Mouse (Mus musculus) heart, embryonic 12.5 days (tissue): ENCODE measurements around the gene Serpinb6b. TPM values are rescaled to one million over a fixed set of nuclear protein-coding genes. Genes with fewer than 3 reads are reported as not detected.
A peak's percentile ranks its signal among the peaks of the same experiment; 100 is the strongest.

ENCODE experiments used
- ATAC-seq: fragments of 200-750 bp; cut with Nextera tagmentation; 2 replicates; pipeline ENCODE4 v1.8.0; 2017; ENCODE audit warnings: moderate TSS enrichment, moderate library complexity; ENCODE audit not compliant: insufficient number of reproducible peaks, low FRiP score
- H3K27ac ChIP-seq: fragments of 300-500 bp; sonication (generic); 2 replicates; pipeline ENCODE4 v1.5.1; 2016; ENCODE audit warnings: mild to moderate bottlenecking, moderate library complexity; ENCODE audit not compliant: poor library complexity, severe bottlenecking
- H3K27me3 ChIP-seq: fragments of 300-500 bp; sonication (generic); replicated peaks from 2 replicates; pipeline ENCODE4 v1.6.1; 2016; ENCODE audit warnings: mild to moderate bottlenecking, moderate library complexity
- H3K36me3 ChIP-seq: fragments of 300-500 bp; sonication (generic); 2 replicates; pipeline ENCODE4 v1.6.1; 2016; ENCODE audit warnings: mild to moderate bottlenecking, moderate library complexity
- H3K4me1 ChIP-seq: fragments of 300-500 bp; sonication (generic); replicated peaks from 2 replicates; pipeline ENCODE4 v1.6.1; 2016; ENCODE audit warnings: mild to moderate bottlenecking
- H3K4me2 ChIP-seq: fragments of 300-500 bp; sonication (generic); 2 replicates; pipeline ENCODE4 v1.6.1; 2016; ENCODE audit warnings: mild to moderate bottlenecking, moderate library complexity
- H3K4me3 ChIP-seq: fragments of 300-500 bp; sonication (generic); 2 replicates; pipeline ENCODE4 v1.5.1; 2016; ENCODE audit warnings: mild to moderate bottlenecking
- H3K9ac ChIP-seq: fragments of 300-500 bp; sonication (generic); 2 replicates; pipeline ENCODE4 v1.6.1; 2016; ENCODE audit warnings: mild to moderate bottlenecking, moderate library complexity
- H3K9me3 ChIP-seq: fragments of 300-500 bp; sonication (generic); replicated peaks from 2 replicates; pipeline ENCODE4 v1.6.1; 2016; ENCODE audit warnings: mild to moderate bottlenecking, moderate library complexity
- WGBS: fragments of 180-500 bp; shearing (Covaris S2); methylation state at CpG from one replicate; pipeline ENCODE4 v1.1.7; 2016; 5-methylcytosine and 5-hydroxymethylcytosine counted together
- polyA plus RNA-seq: library from polyadenylated mRNA; unstranded; fragments of >200 nt; fragmentation: Nextera tagmentation; extraction: Ambion mirVana; gene quantifications from 2 replicates; pipeline ENCODE4 v1.2.1, GENCODE M21; 2016

Serpinb6b gene
- polyA plus RNA-seq, 1 experiment from 2014 or later, result 16.9 TPM

DNA sequence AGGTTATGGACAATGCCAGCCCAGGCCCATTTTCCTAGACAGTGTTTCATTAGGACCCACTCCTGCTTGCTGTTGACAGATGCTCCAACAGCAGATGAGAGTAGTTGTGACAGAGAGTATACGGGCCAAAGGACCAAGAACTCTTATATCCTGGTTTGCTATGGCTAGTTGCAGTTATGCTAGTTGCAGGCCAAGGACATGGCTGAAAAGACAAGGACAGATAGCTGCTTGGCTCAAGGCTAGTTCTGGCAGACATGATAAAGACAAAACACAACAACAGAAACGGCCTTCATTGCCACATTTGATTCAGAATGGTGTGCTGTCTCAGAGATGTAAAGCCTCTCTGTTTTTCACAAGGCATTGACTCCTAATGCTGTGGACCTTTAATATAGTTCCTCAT lies 10.7 kb downstream of the Serpinb6b start:
- Histone ChIP-seq H3K9me3 (no peaks in the 10 kb centered on the region), H3K27me3 (no peaks in the 10 kb centered on the region), H3K4me2 (no peak overlapping the region), H3K4me1 (peaks cover 7% of the 10 kb centered on the region), H3K36me3 (peaks cover 5% of the 10 kb centered on the region), H3K27ac (no peak overlapping the region), H3K4me3 (no peak overlapping the region), H3K9ac (no peak overlapping the region)
- WGBS, result 30% methylated on average over 2 of the region's 2 CpGs
- no peak for ATAC-seq

DNA sequence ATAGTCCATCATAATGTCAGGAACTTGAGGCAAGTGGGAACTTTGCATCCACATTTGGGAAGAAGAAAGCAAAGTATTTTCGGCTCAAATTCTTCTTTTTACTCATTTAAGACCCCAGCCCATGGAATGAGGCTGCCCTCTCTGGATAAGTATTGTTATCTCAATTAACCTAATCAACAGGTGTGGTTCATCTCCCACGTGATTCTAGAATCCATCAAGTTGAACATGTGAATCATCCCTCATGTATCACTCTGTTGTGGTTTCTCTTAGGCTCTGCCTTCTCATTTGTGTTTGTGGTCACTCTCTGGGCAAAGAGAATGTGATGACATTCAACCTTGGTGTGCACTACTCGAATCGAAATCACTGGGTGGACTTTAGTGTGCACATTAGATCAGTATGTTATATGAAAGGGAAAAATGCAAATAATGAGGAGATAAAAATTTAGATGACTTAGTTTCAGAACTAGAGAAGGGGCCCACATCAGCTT lies 17.6 kb downstream of the Serpinb6b start:
- Histone ChIP-seq H3K27ac (no peak overlapping the region), H3K4me1 (no peaks in the 10 kb centered on the region), H3K9ac (no peak overlapping the region), H3K36me3 (no peaks in the 10 kb centered on the region), H3K4me3 (no peak overlapping the region), H3K4me2 (no peak overlapping the region), H3K27me3 (no peaks in the 10 kb centered on the region), H3K9me3 (no peaks in the 10 kb centered on the region)
- 76% methylated on average over 4 of the region's 4 CpGs for WGBS
- no peak for ATAC-seq

DNA sequence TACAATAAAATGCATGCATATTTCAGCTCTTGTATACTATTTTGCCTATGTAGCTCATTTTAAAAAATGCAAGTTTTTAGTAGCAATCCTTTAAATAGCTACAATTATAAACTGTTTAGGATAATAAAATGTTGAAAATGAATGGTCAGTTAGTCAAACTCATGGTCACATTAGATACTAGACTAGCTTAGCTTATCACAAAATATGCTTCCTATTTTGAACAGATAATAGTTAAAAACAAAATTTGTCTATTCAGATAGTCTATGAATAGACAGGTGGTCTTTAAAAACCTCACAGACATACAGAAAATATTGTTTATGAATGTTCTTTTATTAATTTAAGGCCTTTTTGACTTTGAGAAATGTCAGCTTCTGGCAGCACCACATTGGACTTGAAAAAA lies 21.2 kb downstream of the Serpinb6b start:
- no peak overlapping the region for H3K4me2 ChIP-seq
- H3K4me1 ChIP-seq, result no peaks in the 10 kb centered on the region
- H3K9me3 ChIP-seq, result no peaks in the 10 kb centered on the region
- H3K9ac ChIP-seq, result no peak overlapping the region
- H3K27ac ChIP-seq, result no peak overlapping the region
- H3K36me3 ChIP-seq, result no peaks in the 10 kb centered on the region
- no peak for ATAC-seq
- H3K4me3 ChIP-seq, result no peak overlapping the region
- no peaks in the 10 kb centered on the region for H3K27me3 ChIP-seq

DNA sequence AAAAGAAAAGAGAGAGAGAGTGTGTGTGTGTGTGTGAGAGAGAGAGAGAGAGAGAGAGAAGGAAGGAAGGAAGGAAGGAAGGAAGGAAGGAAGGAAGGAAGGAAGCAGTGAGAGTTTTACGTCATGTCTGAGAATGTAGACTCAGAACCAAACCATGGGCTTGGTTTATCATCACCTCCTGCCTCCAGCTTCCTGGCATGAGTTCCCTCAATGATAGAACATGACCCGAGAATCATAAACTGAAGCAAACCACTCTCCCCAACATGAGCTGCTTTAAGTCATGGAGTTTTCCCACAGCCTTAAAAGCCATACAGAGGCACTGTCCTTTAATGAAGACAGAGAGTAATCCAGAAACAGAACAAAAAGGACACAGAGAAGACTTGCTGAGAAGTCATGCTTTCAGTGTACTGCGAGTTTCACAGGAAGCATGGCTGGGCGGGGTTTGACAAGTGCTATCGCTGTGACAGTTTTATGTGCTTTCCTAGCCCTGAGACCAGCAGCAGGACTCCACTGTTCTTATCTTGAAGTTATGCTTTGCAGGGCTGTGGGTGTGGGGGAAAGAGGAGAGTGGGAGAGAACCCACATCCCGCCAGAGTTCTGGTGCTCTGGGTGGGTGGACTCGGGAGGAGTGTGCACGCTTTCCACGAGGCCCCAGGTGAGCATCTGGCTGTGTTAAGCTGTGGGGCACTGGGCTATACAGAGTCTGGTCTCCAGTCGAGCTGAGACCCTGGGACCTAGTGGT lies 28.3 kb downstream of the Serpinb6b start:
- no peaks in the 10 kb centered on the region for H3K27me3 ChIP-seq
- peak; percentile 83 for ATAC-seq
- no peak overlapping the region for H3K4me3 ChIP-seq
- peaks cover 2% of the 10 kb centered on the region; the same call in 1 of the 2 replicates for H3K9me3 ChIP-seq
- peaks cover 14% of the 10 kb centered on the region for H3K4me1 ChIP-seq
- WGBS, result 42% methylated on average over 10 of the region's 10 CpGs
- H3K27ac ChIP-seq, result peak overlapping the region; percentile 47
- no peak overlapping the region for H3K9ac ChIP-seq
- H3K4me2 ChIP-seq, result peak overlapping the region; percentile 42
- H3K36me3 ChIP-seq, result no peaks in the 10 kb centered on the region

DNA sequence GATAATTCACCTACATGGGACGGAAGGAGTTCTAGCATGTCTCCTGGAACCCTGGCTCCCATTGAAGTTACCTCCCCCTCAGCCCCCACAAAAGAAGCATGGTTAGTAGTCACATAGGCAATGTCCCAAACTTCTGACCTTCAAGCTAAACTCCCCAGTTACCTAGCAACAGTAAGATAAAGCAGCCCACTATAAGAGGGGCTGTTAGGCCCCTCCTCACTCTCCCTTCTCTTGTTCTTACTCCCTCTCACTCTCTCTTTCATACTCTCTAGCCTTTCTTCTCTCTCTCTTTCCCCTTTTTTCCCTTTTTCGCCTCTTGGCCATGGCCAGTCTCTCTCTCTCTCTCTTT lies 28.9 kb downstream of the Serpinb6b start:
- WGBS, result 71% methylated on average over 2 of the region's 2 CpGs
- peak overlapping the region; percentile 47 for H3K27ac ChIP-seq
- peak overlapping the region; percentile 42 for H3K4me2 ChIP-seq

DNA sequence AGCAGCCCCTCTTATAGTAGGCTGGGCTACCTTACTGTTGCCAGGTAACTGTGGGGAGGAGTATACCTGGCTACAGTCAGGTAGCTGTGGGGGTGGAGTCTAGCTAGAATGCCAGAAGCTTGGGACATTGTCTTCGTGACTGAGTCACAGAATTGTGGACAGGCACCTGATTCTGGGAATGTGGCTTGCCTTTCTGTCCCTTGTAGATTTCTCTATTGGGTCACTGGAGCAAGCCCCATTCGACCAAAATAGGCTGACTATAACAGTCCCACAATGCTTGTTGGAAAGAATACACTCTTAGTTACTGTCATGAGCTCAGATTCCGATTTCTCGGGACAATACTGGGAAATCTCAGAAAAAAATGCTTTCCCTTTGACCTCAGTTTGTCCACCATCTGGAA lies 30.0 kb downstream of the Serpinb6b start:
- Histone ChIP-seq H3K27me3 (no peaks in the 10 kb centered on the region), H3K36me3 (no peaks in the 10 kb centered on the region), H3K9me3 (peaks cover 2% of the 10 kb centered on the region; the same call in 1 of the 2 replicates), H3K4me1 (peaks cover 14% of the 10 kb centered on the region), H3K4me2 (no peak overlapping the region), H3K9ac (no peak overlapping the region), H3K4me3 (no peak overlapping the region), H3K27ac (no peak overlapping the region)
- no peak for ATAC-seq
- 78% methylated on average over 4 of the region's 4 CpGs for WGBS

More for the DNA sequence above, 28.9 kb downstream of the Serpinb6b start:
- no peak overlapping the region for H3K4me3 ChIP-seq
- no peak overlapping the region for H3K9ac ChIP-seq
- peak; percentile 11; the same call in 1 of the 2 replicates for ATAC-seq
- H3K9me3 ChIP-seq, result peaks cover 2% of the 10 kb centered on the region; the same call in 1 of the 2 replicates
- no peaks in the 10 kb centered on the region for H3K27me3 ChIP-seq
- peaks cover 14% of the 10 kb centered on the region for H3K4me1 ChIP-seq
- H3K36me3 ChIP-seq, result no peaks in the 10 kb centered on the region

DNA sequence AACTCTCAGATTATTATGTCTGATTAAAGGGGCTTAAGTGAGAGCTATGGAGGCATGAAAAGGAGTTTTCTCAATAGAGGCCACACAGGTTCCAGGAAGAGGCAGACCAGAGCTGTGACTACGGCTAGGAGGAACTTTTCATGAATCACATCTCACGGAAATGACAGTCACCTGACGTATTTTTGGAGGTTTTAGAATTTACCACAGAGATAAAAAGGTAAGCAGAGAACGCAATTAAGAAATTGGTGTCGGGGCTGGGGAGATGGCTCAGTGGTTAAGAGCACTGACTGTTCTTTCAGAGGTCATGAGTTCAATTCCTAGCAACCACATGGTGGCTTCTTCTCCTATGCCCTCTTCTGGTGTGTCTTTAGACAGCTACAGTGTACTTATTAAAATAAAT lies 36.3 kb downstream of the Serpinb6b start:
- peaks cover 17% of the 10 kb centered on the region for H3K4me1 ChIP-seq
- 84% methylated on average over 5 of the region's 5 CpGs for WGBS
- H3K4me3 ChIP-seq, result no peak overlapping the region
- no peak overlapping the region for H3K4me2 ChIP-seq
- no peaks in the 10 kb centered on the region for H3K27me3 ChIP-seq
- no peaks in the 10 kb centered on the region for H3K36me3 ChIP-seq
- no peak overlapping the region for H3K9ac ChIP-seq
- H3K9me3 ChIP-seq, result no peaks in the 10 kb centered on the region
- H3K27ac ChIP-seq, result no peak overlapping the region
- ATAC-seq, result no peak

DNA sequence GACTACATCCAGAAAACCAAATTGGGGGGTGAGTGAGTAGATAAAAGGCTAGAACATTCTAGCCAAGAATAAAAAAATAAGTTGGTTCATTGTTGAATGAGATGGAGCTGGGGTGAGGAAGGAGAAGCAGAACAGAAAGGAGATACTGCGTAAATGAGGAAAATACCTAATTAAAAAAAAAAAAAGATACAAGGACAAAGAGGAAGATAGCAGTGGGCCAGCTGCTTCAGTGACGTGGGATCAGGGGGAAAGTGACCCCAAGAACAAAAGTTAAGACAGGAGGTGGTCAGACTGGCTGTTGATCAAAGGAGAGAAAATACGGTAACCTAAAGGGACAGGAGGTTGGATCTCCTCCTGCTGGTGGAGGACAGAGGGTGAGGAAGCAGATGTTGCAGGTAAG lies 37.9 kb downstream of the Serpinb6b start, which contains the start of gene Serpinb9:
Gene Serpinb9 (plus strand): TSS at position 301 of the 400 bp plus-strand sequence.
- peak within 1 kb of the TSS; percentile 47 for H3K4me3 ChIP-seq
- no peaks in the 10 kb centered on the region for H3K36me3 ChIP-seq
- H3K9me3 ChIP-seq, result no peaks in the 10 kb centered on the region
- peaks cover 17% of the 10 kb centered on the region for H3K4me1 ChIP-seq
- H3K9ac ChIP-seq, result peak within 1 kb of the TSS; percentile 74
- WGBS, result 80% methylated on average over 3 of the region's 3 CpGs
- peak within 1 kb of the TSS; percentile 86 for H3K27ac ChIP-seq
- no peaks in the 10 kb centered on the region for H3K27me3 ChIP-seq
- no peak for ATAC-seq
- H3K4me2 ChIP-seq, result peak within 1 kb of the TSS; percentile 75

DNA sequence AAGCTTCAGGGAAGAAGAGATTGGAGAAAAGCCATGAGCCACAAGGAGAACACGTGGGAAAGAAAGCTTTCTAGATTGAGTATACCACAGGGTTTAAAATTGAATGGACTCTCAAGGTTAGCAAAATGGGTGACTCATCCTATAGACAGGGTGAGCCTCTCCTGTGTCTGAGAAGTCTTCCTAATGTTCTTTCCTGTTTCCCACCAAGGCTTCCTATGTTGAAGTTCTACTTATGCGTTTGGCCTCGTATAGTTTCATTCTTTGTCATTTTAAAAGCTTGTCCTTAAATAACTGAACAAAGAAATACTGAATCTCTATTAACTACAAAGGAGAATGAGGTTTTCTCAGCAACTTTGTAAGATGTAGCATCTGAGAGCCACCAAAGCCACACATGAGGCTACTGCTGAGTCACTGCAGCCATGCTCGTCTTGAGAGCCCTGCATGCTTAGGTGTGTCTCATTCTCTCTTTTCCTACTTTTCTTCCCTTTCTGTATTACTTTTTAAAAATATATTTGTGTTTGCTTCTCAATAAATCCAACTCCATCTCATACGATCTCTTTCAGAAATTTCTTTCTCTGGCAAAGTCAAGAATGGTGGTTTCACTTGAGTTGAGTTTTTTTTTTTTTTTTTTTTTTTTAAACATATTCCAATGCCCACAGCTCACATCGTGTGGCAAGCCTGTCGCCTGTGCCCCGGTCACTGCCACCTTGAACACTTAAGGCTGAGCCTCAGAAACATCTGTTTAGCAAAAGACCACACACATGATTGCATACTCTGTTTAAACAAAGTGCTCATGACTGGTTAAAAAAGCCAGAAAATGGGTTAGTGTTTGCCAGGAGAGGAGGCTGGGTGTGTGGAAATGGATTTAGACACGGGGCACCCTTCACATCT lies 38.8 kb downstream of the Serpinb6b start:
- H3K4me2 ChIP-seq, result peak overlapping the region; percentile 75
- H3K9me3 ChIP-seq, result no peaks in the 10 kb centered on the region
- H3K9ac ChIP-seq, result peak overlapping the region; percentile 74
- H3K4me3 ChIP-seq, result peak overlapping the region; percentile 47
- peaks cover 17% of the 10 kb centered on the region for H3K4me1 ChIP-seq
- peaks cover 3% of the 10 kb centered on the region for H3K36me3 ChIP-seq
- H3K27ac ChIP-seq, result peak overlapping the region; percentile 86
- WGBS, result 60% methylated on average over 9 of the region's 9 CpGs
- no peaks in the 10 kb centered on the region for H3K27me3 ChIP-seq
- ATAC-seq, result peak; percentile 19; the same call in 1 of the 2 replicates

DNA sequence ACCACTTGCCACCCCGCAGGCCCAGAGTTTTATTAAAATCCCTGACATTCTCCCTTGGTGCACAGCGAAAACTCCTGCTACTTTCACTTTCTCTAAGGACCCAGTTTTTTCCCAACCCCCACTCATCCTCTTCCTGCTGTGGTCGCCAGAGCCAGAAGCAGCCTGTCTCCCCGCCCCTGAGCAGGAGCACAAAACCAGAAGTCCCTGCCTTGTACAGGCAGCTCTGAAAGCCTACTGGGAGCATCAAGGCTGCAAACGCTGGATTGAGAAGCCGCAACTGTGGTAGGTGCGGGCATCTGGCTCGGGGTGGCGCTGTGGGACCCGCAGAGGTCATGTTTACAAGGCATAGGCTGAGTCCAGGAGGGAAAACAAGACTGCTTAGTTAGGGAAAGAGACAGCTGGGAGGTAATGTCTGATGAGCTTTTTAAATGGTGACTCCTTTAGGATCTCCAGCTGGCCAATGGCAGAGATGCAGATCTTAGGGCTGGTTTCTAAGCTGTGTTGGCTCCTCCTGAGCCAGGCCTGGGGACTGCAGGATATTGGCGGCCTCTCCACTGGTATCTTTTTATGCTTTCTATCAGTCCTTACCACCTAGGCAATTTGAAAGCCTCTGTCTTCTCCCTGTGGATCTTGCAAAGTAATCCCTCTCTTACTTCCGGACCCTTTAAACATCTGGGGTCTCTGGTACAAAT lies 39.6 kb downstream of the Serpinb6b start:
- Histone ChIP-seq H3K27me3 (no peaks in the 10 kb centered on the region), H3K4me3 (peak overlapping the region; percentile 47), H3K36me3 (peaks cover 8% of the 10 kb centered on the region), H3K9ac (peak overlapping the region; percentile 74), H3K4me2 (peak overlapping the region; percentile 75), H3K9me3 (no peaks in the 10 kb centered on the region), H3K27ac (peak overlapping the region; percentile 86), H3K4me1 (peaks cover 17% of the 10 kb centered on the region)
- 14% methylated on average over 12 of the region's 12 CpGs for WGBS
- peak; percentile 93 for ATAC-seq
